Mouse (Mus musculus) thymus, adult 2 months (tissue): ENCODE measurements around the gene Fam20b.

ENCODE experiments used
- CTCF ChIP-seq: fragments of 200-500 bp; IDR thresholded peaks from 2 replicates; pipeline ENCODE4 v1.5.1; 2012; ENCODE audit warnings: mild to moderate bottlenecking, control low read depth, low read length, moderate library complexity, borderline replicate concordance; ENCODE audit not compliant: control insufficient read depth, poor library complexity, insufficient read depth; ENCODE audit errors: extremely low read depth
- POLR2A ChIP-seq: fragments of 200-500 bp; IDR thresholded peaks from 2 replicates; pipeline ENCODE4 v1.6.1; 2012; ENCODE audit warnings: mild to moderate bottlenecking, low read length, control low read depth, moderate library complexity; ENCODE audit not compliant: control insufficient read depth, poor library complexity, insufficient read depth; ENCODE audit errors: extremely low read depth

- TF ChIP-seq POLR2A (no peak), CTCF (no peak)
These were observed 87.9 kb downstream of the Fam20b start for GRCm38 (mm10) chr1:156630965-156631364.
